Mouse (Mus musculus) heart, adult 2 months (tissue): Measurements from ENCODE around the gene Rae1. TPM values are rescaled to one million over a fixed set of nuclear protein-coding genes. Genes with fewer than 3 reads are reported as not detected.
A peak's percentile ranks its signal among the peaks of the same experiment; 100 is the strongest.

ENCODE experiments used
- DNase-seq, 2 experiments: peaks; one replicate each; pipeline ENCODE4 v3.0.0; 2021
- H3K27ac ChIP-seq: fragments of 200-600 bp; 2 replicates; pipeline ENCODE4 v1.8.1; 2022
- H3K27me3 ChIP-seq: fragments of 200-500 bp; 2 replicates; pipeline ENCODE4 v1.6.1; 2012; ENCODE audit warnings: mild to moderate bottlenecking, low read length, inconsistent platforms, mixed read lengths; ENCODE audit not compliant: control insufficient read depth, insufficient read depth
- H3K36me3 ChIP-seq: fragments of 200-500 bp; 2 replicates; pipeline ENCODE4 v1.6.1; 2012; ENCODE audit warnings: low read length, inconsistent platforms; ENCODE audit not compliant: control insufficient read depth, insufficient read depth
- H3K4me1 ChIP-seq: fragments of 200-500 bp; 2 replicates; pipeline ENCODE4 v1.6.1; 2011; ENCODE audit warnings: low read length; ENCODE audit not compliant: control insufficient read depth, insufficient read depth
- H3K4me3 ChIP-seq: fragments of 200-600 bp; 2 replicates; pipeline ENCODE4 v1.8.1; 2022
- H3K79me2 ChIP-seq: fragments of 200-500 bp; replicated peaks from 2 replicates; pipeline ENCODE4 v1.6.1; 2012; ENCODE audit warnings: mild to moderate bottlenecking, inconsistent platforms, low read length, moderate library complexity, mixed read lengths; ENCODE audit not compliant: control insufficient read depth, insufficient read depth
- H3K9ac ChIP-seq: fragments of 200-500 bp; 2 replicates; pipeline ENCODE4 v1.6.1; 2012; ENCODE audit warnings: low read depth, mild to moderate bottlenecking, control low read depth, inconsistent platforms, low read length, mixed read lengths
- CTCF ChIP-seq: fragments of 200-600 bp; IDR thresholded peaks from 2 replicates; pipeline ENCODE4 v1.8.1; 2022; ENCODE audit warnings: antibody characterized with exemption, mild to moderate bottlenecking, moderate library complexity
- EP300 ChIP-seq: fragments of 200-500 bp; IDR thresholded peaks from 2 replicates; pipeline ENCODE4 v1.6.1; 2011; ENCODE audit warnings: low read depth, low read length, control low read depth; ENCODE audit not compliant: insufficient read depth
- POLR2A ChIP-seq: fragments of 200-500 bp; IDR thresholded peaks from 2 replicates; pipeline ENCODE4 v1.6.1; 2011; ENCODE audit warnings: mild to moderate bottlenecking, low read depth, low read length, control low read depth; ENCODE audit not compliant: insufficient read depth
- WGBS: fragments of 180-500 bp; shearing (Covaris S2); methylation state at CpG from one replicate; pipeline ENCODE4 v1.1.7; 2018; 5-methylcytosine and 5-hydroxymethylcytosine counted together
- intact Hi-C: fragments of 180-260 bp; cut with DNase I; formaldehyde crosslinking; loops from one replicate; pipeline ENCODE4 v1.15.1; 2025
- polyA plus RNA-seq: library from polyadenylated mRNA; depleted of rRNA; stranded (reverse); fragments of >200 nt; gene quantifications from 2 replicates; pipeline ENCODE4 v1.2.3, GENCODE M21; 2012; rRNA removed
- total RNA-seq, 2 experiments: library from RNA; stranded (reverse); gene quantifications; 2 replicates each; pipeline ENCODE4 v1.2.3; 2021

Rae1 gene
- total and polyA plus RNA-seq, 3 experiments, result 22.8 to 27.8 (median 23.0) TPM

GRCm38 (mm10) chr2:173061443-173062351 is 61.8 kb downstream of the Rae1 start:
- H3K79me2 ChIP-seq, result no peaks in the 10 kb centered on the region
- intact Hi-C loops, result no loop called here
- no peaks in the 10 kb centered on the region for H3K27me3 ChIP-seq
- no peak overlapping the region for H3K9ac ChIP-seq
- TF ChIP-seq POLR2A, result no peak
- no peak for TF ChIP-seq EP300
- peak; percentile 35 for TF ChIP-seq CTCF
- WGBS, result 63% methylated on average over 15 of the region's 15 CpGs
- H3K4me1 ChIP-seq, result no peaks in the 10 kb centered on the region
- no peaks in the 10 kb centered on the region for H3K36me3 ChIP-seq
- H3K27ac ChIP-seq, result no peak overlapping the region
- H3K4me3 ChIP-seq, result no peak overlapping the region
- DNase-seq, result peak in 1 of 2 experiments; percentile 44

DNA sequence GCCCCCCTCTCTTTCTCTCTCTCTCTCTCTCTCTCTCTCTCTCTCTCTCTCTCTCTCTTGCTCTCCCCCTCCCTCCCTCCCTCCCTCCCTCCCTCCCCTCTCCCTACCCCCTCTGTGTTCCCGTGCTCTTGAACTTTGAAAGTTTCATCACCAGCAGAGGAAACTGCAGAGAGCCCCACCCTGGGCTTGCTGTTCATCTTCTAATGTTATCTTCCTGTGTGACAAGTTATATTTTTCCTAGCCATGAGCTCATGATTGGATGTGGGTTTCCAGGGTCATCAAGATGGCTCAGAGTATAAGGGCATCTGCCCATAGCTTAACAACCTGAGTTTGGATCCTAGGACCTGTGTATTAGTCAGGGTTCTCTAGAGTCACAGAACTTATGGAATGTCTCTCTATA is 63.3 kb downstream of the Rae1 start:
- no peaks in the 10 kb centered on the region for H3K27me3 ChIP-seq
- H3K9ac ChIP-seq, result no peak overlapping the region
- no peaks in the 10 kb centered on the region for H3K4me1 ChIP-seq
- intact Hi-C loops, result no loop called here
- no peak for DNase-seq
- TF ChIP-seq POLR2A (no peak), EP300 (no peak), CTCF (no peak)
- H3K27ac ChIP-seq, result no peak overlapping the region
- no peaks in the 10 kb centered on the region for H3K36me3 ChIP-seq
- H3K79me2 ChIP-seq, result no peaks in the 10 kb centered on the region
- H3K4me3 ChIP-seq, result no peak overlapping the region
- 20% methylated on average over 1 of the region's 1 CpGs for WGBS

- Histone ChIP-seq H3K27ac (no peak overlapping the region), H3K4me1 (no peaks in the 10 kb centered on the region), H3K36me3 (no peaks in the 10 kb centered on the region), H3K4me3 (no peak overlapping the region), H3K79me2 (no peaks in the 10 kb centered on the region), H3K9ac (no peak overlapping the region), H3K27me3 (no peaks in the 10 kb centered on the region)
- 91% methylated on average over 2 of the region's 2 CpGs for WGBS
- TF ChIP-seq POLR2A, result no peak
- no peak for TF ChIP-seq CTCF
- no peak for TF ChIP-seq EP300
- DNase-seq, result no peak
- intact Hi-C loops, result no loop called here
Observed at GRCm38 (mm10) chr2:173064864-173065263, 64.9 kb downstream of the Rae1 start.

Other genes starting within 250 kb of the Rae1 start
- under 1 TPM; 0.86 to 0.94 TPM for gene Bmp7, start 59.8 kb upstream of the Rae1 start, total RNA-seq
- 1.4 and 2.1 TPM in 2 replicates for gene Bmp7, start 59.8 kb upstream of the Rae1 start, polyA plus RNA-seq
- not detected for gene Spo11, start 22.4 kb upstream of the Rae1 start, total RNA-seq
- gene Spo11, start 22.4 kb upstream of the Rae1 start, polyA plus RNA-seq, result 0.14 TPM in 1 of 2 replicates, not detected in the other
- 100 to 1,000 TPM; 173 to 203 TPM for gene Rbm38, start 20.4 kb downstream of the Rae1 start, total RNA-seq
- 342 and 529 TPM in 2 replicates for gene Rbm38, start 20.4 kb downstream of the Rae1 start, polyA plus RNA-seq
- gene Ctcfl, start 119.4 kb downstream of the Rae1 start, total RNA-seq, result under 1 TPM; 0.08 to 0.11 TPM
- 0.06 TPM in 1 of 2 replicates, not detected in the other for gene Ctcfl, start 119.4 kb downstream of the Rae1 start, polyA plus RNA-seq
- 10 to 100 TPM; 18.0 to 20.5 TPM for gene Pck1, start 152.9 kb downstream of the Rae1 start, total RNA-seq
- gene Pck1, start 152.9 kb downstream of the Rae1 start, polyA plus RNA-seq, result 12.4 and 35.3 TPM in 2 replicates
- under 1 TPM; 0.47 to 0.91 TPM for gene Zbp1, start 218.8 kb downstream of the Rae1 start, total RNA-seq
- 1.2 and 1.8 TPM in 2 replicates for gene Zbp1, start 218.8 kb downstream of the Rae1 start, polyA plus RNA-seq